Mouse (Mus musculus): ENCODE results near the gene Rhbdf1.

DNA sequence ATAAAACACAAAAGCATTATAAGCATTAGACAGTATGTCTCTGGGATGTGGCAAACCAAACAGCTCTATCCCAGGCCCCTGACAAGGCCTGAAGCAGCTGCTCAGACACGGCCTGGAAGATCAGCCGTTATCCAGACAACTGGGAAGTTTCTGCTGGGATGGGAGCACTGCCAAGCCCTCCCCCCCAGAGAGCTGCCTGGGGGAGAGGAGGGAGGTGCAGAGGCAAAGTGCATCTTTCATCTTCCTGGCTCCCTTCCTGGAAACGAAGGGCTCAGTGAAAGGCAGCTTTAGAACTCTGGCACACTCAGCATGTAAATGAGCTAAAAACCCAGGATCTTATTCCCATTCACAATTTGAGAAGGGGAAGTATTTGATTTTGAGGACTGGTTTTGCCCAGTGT, 13.5 kb upstream of the Rhbdf1 start:
- no peak for TF ChIP-seq CTCF (IDR thresholded peaks at IDR 0.05; ENCODE audit: extremely low read depth, insufficient read depth, insufficient read length, insufficient replicate concordance)
- no peak for TF ChIP-seq POLR2A (IDR thresholded peaks at IDR 0.05; ENCODE audit: low read depth, low read length)
